Mouse (Mus musculus) neural tube, embryonic 14.5 days (tissue): Measurements from ENCODE around the gene Unc79. TPM values are rescaled to one million over a fixed set of nuclear protein-coding genes. Genes with fewer than 3 reads are reported as not detected.

Source experiments
- ATAC-seq: fragments of 200-750 bp; cut with Nextera tagmentation; 2 replicates; pipeline ENCODE4 v1.8.0; 2017; ENCODE audit warnings: low read depth, mild to moderate bottlenecking, moderate TSS enrichment, moderate library complexity
- H3K27ac ChIP-seq: fragments of 300-500 bp; sonication (generic); 2 replicates; pipeline ENCODE4 v1.5.1; 2014; ENCODE audit warnings: low read depth, mild to moderate bottlenecking, control low read depth, low read length, moderate library complexity, mixed read lengths
- H3K27me3 ChIP-seq: fragments of 300-500 bp; sonication (generic); 2 replicates; pipeline ENCODE4 v1.6.1; 2014; ENCODE audit warnings: low read length; ENCODE audit not compliant: control insufficient read depth, insufficient read depth
- H3K36me3 ChIP-seq: fragments of 300-500 bp; sonication (generic); 2 replicates; pipeline ENCODE4 v1.6.1; 2014; ENCODE audit warnings: low read length, mixed read lengths; ENCODE audit not compliant: control insufficient read depth, insufficient read depth
- H3K4me1 ChIP-seq: fragments of 300-500 bp; sonication (generic); 2 replicates; pipeline ENCODE4 v1.6.1; 2014; ENCODE audit warnings: low read length; ENCODE audit not compliant: control insufficient read depth, insufficient read depth
- H3K4me2 ChIP-seq: fragments of 300-500 bp; sonication (generic); 2 replicates; pipeline ENCODE4 v1.6.1; 2014; ENCODE audit warnings: mild to moderate bottlenecking, low read depth, low read length, control low read depth
- H3K4me3 ChIP-seq: fragments of 300-500 bp; sonication (generic); 2 replicates; pipeline ENCODE4 v1.5.1; 2014; ENCODE audit warnings: low read depth, low read length, control low read depth, mixed read lengths
- H3K9ac ChIP-seq: fragments of 300-500 bp; sonication (generic); replicated peaks from 2 replicates; pipeline ENCODE4 v1.6.1; 2014; ENCODE audit warnings: low read depth, mild to moderate bottlenecking, control low read depth, low read length, mixed read lengths
- H3K9me3 ChIP-seq: fragments of 300-500 bp; sonication (generic); 2 replicates; pipeline ENCODE4 v1.6.1; 2016; ENCODE audit warnings: low read length; ENCODE audit not compliant: control insufficient read depth
- WGBS: fragments of 180-500 bp; shearing (Covaris S2); extraction: QIAGEN DNeasy Blood & Tissue Kit; methylation state at CpG from one replicate; pipeline ENCODE4 v1.1.7; 2014; 5-methylcytosine and 5-hydroxymethylcytosine counted together
- polyA plus RNA-seq: library from polyadenylated mRNA; unstranded; fragments of >200 nt; fragmentation: Nextera tagmentation; extraction: Ambion mirVana; gene quantifications from 2 replicates; pipeline ENCODE4 v1.2.1, GENCODE M21; 2014

The Unc79 gene
- polyA plus RNA-seq, 1 experiment from 2014 or later: 15.6 TPM

DNA sequence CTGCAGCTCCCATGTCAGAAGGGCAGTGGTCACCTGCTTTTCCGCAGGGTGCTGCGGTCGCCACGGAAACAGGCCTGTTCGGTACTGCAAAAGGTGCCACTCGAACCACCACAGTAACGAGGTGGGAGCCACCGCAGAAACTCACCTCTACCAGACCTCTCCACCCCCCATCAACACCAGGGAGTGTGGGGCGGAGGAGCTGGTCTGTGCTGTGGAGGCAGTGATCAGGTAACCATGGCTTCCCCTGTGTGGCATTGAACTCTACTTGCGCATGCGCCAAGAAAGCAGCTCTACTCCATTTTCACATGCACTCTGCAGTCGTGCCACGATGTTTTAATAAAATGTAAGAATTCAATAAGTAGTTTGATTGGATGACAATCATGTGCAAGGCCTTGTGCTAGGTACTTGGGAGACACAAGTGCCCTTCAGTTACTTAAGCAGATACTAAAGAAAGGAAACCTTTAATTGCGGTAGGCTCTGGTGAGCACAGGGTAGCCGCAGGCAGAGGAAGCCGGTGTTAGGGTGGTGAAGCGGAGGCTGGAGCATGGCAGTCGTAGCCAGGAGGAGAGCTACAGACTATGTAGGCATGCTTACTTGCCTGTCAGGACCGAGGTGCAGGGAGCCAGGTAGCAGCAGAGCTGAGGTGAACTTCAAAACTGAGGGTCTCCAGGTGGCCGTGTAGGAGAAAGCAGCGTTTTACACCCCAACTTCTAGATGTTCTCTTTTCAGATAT lies 110.8 kb downstream of the Unc79 start:
- no peak overlapping the region for H3K4me3 ChIP-seq
- no peak overlapping the region for H3K4me2 ChIP-seq
- no peaks in the 10 kb centered on the region for H3K4me1 ChIP-seq
- no peaks in the 10 kb centered on the region for H3K27me3 ChIP-seq
- 83% methylated on average over 21 of the region's 21 CpGs for WGBS
- no peak overlapping the region for H3K9ac ChIP-seq
- peaks cover 5% of the 10 kb centered on the region; the same call in 1 of the 2 replicates for H3K36me3 ChIP-seq
- no peak overlapping the region for H3K27ac ChIP-seq
- H3K9me3 ChIP-seq: no peaks in the 10 kb centered on the region
- no peak for ATAC-seq

DNA sequence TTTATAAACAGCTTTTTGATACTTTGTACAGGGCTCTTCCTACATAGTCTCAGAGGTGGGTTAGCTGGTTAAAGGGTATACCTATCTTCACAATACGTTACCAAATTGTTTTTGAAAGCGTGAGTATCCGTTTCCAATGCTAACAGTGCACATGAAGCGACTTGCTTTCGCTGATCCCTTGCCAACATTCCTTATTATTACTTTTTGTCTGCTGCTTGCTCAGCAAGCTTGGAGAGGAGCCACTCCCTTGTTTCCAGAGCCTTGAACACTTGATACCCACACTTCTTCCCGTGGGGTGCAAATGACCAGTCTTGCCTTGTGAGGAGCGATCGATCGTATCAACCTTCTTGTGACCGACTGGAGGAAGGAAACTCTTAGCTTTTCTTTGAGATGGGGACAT lies 112.1 kb downstream of the Unc79 start:
- no peaks in the 10 kb centered on the region for H3K4me1 ChIP-seq
- no peaks in the 10 kb centered on the region for H3K27me3 ChIP-seq
- H3K27ac ChIP-seq: no peak overlapping the region
- no peak overlapping the region for H3K9ac ChIP-seq
- H3K4me3 ChIP-seq: no peak overlapping the region
- no peak overlapping the region for H3K4me2 ChIP-seq
- H3K9me3 ChIP-seq: no peaks in the 10 kb centered on the region
- no peak for ATAC-seq
- 97% methylated on average over 10 of the region's 10 CpGs for WGBS
- peaks cover 5% of the 10 kb centered on the region; the same call in 1 of the 2 replicates for H3K36me3 ChIP-seq

DNA sequence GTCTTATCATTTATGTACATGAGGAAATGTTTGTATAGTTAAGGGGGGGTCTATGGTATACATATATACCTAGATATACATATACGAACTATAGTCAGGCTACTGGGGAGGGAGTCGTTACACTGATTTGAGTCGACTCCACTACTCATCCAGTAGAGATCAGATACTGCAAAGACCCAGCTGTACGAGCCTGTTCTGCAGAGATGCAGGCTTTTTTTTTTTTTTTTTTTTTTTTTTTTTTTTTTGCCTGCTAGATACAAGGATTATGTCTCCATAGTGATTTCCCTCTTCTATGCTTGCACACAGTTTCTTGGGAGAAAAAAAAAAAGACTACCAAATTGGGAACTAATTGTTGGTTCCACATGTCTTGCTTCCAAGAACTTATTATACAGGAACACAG lies 113.5 kb downstream of the Unc79 start:
- H3K27me3 ChIP-seq: no peaks in the 10 kb centered on the region
- no peak overlapping the region for H3K4me2 ChIP-seq
- no peak for ATAC-seq
- H3K27ac ChIP-seq: no peak overlapping the region
- H3K4me3 ChIP-seq: no peak overlapping the region
- no peak overlapping the region for H3K9ac ChIP-seq
- peaks cover 5% of the 10 kb centered on the region; the same call in 1 of the 2 replicates for H3K36me3 ChIP-seq
- WGBS: 76% methylated on average over 4 of the region's 4 CpGs
- H3K9me3 ChIP-seq: no peaks in the 10 kb centered on the region
- no peaks in the 10 kb centered on the region for H3K4me1 ChIP-seq

DNA sequence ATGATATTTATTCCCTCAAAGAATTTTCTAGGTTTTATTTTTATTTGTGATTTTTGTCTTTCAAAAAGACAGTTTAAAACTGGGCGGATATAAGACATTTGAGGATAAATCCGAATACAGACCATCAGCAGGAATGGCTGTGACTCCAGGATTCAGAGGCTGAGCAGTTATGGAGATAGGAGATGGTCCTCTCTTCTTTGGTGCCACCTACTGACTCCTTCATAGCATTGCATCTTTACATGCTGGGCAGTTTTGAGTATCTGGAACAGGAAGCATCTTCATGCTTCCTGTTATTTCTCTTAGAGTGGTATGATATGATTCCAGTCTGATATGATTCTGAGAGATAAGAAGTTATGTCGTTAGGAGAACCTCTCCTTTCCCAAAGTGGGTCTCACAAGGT lies 116.3 kb downstream of the Unc79 start:
- 18% methylated on average over 3 of the region's 3 CpGs for WGBS
- no peak overlapping the region for H3K27ac ChIP-seq

DNA sequence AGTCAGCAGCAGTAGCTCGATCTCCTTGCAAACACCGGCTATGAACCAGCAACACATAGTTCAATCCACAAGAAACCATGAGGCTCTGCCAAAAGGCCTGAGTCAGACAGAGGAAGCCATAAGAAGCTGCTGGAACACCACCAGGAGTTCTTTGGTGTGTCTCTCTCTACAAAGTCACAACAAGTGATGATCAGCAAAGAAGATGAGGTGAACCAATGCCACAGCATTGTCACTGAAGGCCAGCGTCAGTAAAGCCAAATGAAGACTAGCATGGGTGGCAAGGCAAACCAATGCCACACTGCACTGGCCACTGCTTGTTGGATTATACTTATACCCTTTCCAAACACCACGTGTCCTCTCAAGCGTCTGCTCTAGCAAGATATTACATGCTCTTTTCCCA lies 119.5 kb downstream of the Unc79 start:
- no peak overlapping the region for H3K27ac ChIP-seq
- no peaks in the 10 kb centered on the region for H3K9me3 ChIP-seq
- H3K4me2 ChIP-seq: no peak overlapping the region
- no peak overlapping the region for H3K4me3 ChIP-seq
- H3K9ac ChIP-seq: no peak overlapping the region
- H3K4me1 ChIP-seq: no peaks in the 10 kb centered on the region
- ATAC-seq: no peak
- H3K36me3 ChIP-seq: peaks cover 18% of the 10 kb centered on the region
- no peaks in the 10 kb centered on the region for H3K27me3 ChIP-seq
- WGBS: 94% methylated on average over 5 of the region's 5 CpGs

More for the DNA sequence above, 116.3 kb downstream of the Unc79 start:
- Histone ChIP-seq H3K9me3 (no peaks in the 10 kb centered on the region), H3K9ac (no peak overlapping the region), H3K4me1 (no peaks in the 10 kb centered on the region), H3K4me2 (no peak overlapping the region), H3K36me3 (peaks cover 14% of the 10 kb centered on the region), H3K4me3 (no peak overlapping the region), H3K27me3 (no peaks in the 10 kb centered on the region)
- peak; percentile 72 for ATAC-seq

DNA sequence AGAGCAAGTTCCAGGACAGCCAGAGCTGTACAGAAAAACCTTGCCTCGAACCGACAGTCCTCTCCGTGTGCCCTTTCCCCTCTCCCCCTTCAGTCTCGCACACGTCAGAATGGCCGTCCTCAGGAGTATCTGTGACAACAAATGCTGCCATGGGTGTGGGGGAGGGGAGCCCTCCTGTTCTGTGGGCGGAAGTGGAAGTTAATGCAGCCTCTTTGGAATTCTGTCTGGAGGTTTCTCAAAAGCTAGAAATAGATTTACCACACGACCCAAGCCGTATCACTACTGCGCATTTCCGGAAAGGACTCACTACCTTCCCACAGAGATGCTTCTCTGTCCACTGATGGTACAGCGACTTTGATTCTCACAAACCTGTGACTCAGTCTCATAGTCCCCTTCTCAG lies 120.9 kb downstream of the Unc79 start:
- H3K36me3 ChIP-seq: peaks cover 15% of the 10 kb centered on the region; the same call in 1 of the 2 replicates
- no peaks in the 10 kb centered on the region for H3K4me1 ChIP-seq
- ATAC-seq: no peak
- 71% methylated on average over 12 of the region's 12 CpGs for WGBS
- no peak overlapping the region for H3K4me3 ChIP-seq
- H3K27me3 ChIP-seq: no peaks in the 10 kb centered on the region
- no peak overlapping the region for H3K9ac ChIP-seq
- no peak overlapping the region for H3K4me2 ChIP-seq
- no peak overlapping the region for H3K27ac ChIP-seq
- no peaks in the 10 kb centered on the region for H3K9me3 ChIP-seq

DNA sequence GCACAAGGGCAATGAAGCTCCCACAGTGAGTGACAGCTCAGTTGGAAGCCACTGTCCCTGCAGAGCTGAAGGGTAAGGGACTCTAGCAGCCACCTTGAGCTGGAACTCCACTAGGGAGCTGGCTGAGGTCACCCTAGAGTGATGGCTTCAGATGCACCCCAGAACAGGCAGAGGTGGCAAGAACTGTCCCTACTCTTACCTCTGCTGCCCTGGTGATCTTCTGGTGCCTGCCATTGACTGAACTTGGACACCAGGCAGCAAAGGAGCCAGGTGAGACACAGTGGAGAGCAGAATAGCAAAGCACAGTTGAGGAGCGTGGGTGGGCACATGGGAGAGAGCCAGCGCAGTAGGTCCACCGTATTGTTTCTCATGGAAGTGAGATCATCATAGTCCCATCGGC lies 125.3 kb downstream of the Unc79 start:
- WGBS: 97% methylated on average over 4 of the region's 4 CpGs

DNA sequence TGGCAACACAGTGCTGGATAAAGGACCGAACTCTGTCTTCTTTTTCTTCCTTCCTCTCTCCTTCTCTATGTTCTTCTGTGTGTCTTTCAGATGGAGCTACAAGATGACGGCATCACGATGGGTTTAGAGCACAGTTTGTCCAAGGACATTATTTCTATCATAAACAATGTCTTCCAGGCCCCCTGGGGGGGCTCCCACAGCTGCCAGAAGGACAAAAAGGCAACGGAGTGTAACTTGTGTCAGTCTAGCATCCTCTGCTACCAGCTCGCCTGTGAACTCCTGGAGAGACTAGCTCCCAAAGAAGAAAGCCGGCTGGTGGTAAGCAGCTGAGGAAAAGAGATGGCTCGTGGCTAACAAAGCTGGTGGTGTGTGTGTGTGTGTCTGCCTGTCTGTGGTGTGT lies 130.1 kb downstream of the Unc79 start:
- no peak overlapping the region for H3K9ac ChIP-seq
- H3K36me3 ChIP-seq: peaks cover 2% of the 10 kb centered on the region; the same call in 1 of the 2 replicates
- no peak for ATAC-seq
- WGBS: 41% methylated on average over 7 of the region's 7 CpGs
- H3K4me3 ChIP-seq: no peak overlapping the region
- no peak overlapping the region for H3K4me2 ChIP-seq
- no peak overlapping the region for H3K27ac ChIP-seq
- H3K4me1 ChIP-seq: no peaks in the 10 kb centered on the region
- no peaks in the 10 kb centered on the region for H3K27me3 ChIP-seq
- no peaks in the 10 kb centered on the region for H3K9me3 ChIP-seq

More for the DNA sequence above, 125.3 kb downstream of the Unc79 start:
- Histone ChIP-seq H3K36me3 (peaks cover 9% of the 10 kb centered on the region; the same call in 1 of the 2 replicates), H3K9me3 (no peaks in the 10 kb centered on the region), H3K4me3 (no peak overlapping the region), H3K4me1 (no peaks in the 10 kb centered on the region), H3K9ac (no peak overlapping the region), H3K4me2 (no peak overlapping the region), H3K27me3 (no peaks in the 10 kb centered on the region), H3K27ac (no peak overlapping the region)
- no peak for ATAC-seq

DNA sequence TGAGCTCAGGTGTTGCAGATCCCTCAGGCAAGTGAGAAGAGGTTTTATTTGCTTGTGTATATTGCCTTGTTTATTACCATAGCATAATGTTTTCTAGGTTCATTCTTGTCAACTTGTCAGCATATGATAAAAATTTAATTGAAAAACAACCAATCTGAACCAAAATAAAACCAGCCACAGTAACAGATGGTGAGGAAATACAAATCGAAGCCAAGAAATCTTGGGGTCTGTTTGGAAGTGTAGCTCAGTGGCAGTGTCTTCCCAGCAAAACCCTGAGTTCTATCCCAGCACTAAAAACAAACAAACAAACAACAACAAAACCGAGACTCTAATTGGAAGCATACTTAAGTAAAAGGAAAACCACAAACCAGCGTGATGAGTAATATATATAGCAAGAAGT lies 131.4 kb downstream of the Unc79 start:
- Histone ChIP-seq H3K9me3 (no peaks in the 10 kb centered on the region), H3K4me2 (no peak overlapping the region), H3K27me3 (no peaks in the 10 kb centered on the region), H3K27ac (no peak overlapping the region), H3K36me3 (peaks cover 9% of the 10 kb centered on the region; the same call in 1 of the 2 replicates), H3K9ac (no peak overlapping the region), H3K4me3 (no peak overlapping the region), H3K4me1 (no peaks in the 10 kb centered on the region)
- no peak for ATAC-seq
- WGBS: 88% methylated on average over 3 of the region's 3 CpGs
